Mouse (Mus musculus) brain, embryonic 14.5 days (tissue): ENCODE measurements around the gene C1qtnf3.

Experiments used
- CTCF ChIP-seq: fragments of 200-500 bp; IDR thresholded peaks from 2 replicates; pipeline ENCODE4 v1.5.1; 2012; ENCODE audit warnings: inconsistent platforms, mild to moderate bottlenecking, moderate library complexity, borderline replicate concordance; ENCODE audit not compliant: insufficient read depth, insufficient read length; ENCODE audit errors: extremely low read depth
- POLR2A ChIP-seq: fragments of 200-500 bp; IDR thresholded peaks from 2 replicates; pipeline ENCODE4 v1.6.1; 2012; ENCODE audit warnings: mild to moderate bottlenecking, inconsistent platforms, borderline replicate concordance; ENCODE audit not compliant: poor library complexity, insufficient read depth, insufficient read length, severe bottlenecking; ENCODE audit errors: extremely low read depth

DNA sequence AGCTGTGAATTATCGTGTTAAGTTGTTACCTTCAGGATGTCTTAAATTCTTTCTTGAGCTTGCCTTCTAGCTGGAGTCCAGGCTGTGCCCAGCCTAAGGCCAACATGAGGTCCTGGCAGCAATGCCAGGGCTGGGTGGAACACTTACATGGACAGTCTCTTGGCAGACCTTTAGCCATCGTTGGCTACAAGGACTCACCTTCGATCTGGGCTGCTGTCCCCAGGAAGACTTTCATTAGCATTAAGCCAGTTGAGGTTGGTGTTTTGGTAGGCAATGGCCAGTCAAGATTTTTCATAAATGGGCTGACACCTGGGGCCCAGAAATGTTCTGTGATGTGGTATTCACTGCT is 34.8 kb upstream of the C1qtnf3 start:
- TF ChIP-seq POLR2A (no peak), CTCF (no peak)
